ENCODE assay signal across 9 mouse cellular contexts in the genomic region with DNA sequence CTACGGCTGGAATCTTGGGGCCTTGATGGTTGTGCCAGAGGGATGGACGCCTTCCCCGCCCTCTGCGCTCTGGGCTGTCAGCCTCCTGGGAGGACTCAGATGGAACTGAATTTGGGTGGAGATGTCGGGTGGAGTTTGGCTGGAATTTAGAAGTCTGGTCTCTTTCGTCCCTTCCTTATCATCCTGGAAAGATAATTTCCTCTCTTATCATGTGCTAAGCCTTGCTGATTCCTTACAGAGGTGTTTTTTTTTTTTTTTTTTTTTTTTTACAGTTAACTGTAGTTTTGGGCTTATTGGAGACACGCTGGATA. TPM values are rescaled to one million over a fixed set of nuclear protein-coding genes. Genes with fewer than 3 reads are reported as not detected.
A peak's percentile ranks its signal among the peaks of the same experiment; 100 is the strongest.
DNase-seq lines count a peak whose midpoint lies in the region; ATAC-seq lines count a peak whose summit lies in the region.
"Had no signal": no experiment of that assay in that cellular context is flagged by ENCODE, and none has a peak within 500 bp of the region (broad histone marks: within the 10 kb centered on the region; RNA-seq: fewer than 3 reads in every experiment).

No protein-coding gene starts in this region.

- H3K9ac ChIP-seq in midbrain, embryonic 14.5 days (replicated peaks; ENCODE audit: low read length), result 0 out of 2 replicates have a peak overlapping the region, but pooled peaks have one; percentile 16
- no peak overlapping the region for H3K9ac ChIP-seq in forebrain, embryonic 14.5 days (ENCODE audit: low read length)
- H3K9ac ChIP-seq in hindbrain, embryonic 15.5 days, result peak overlapping the region; percentile 90; the same call in 1 of the 2 replicates
- peak overlapping the region; percentile 89; the same call in 1 of the 2 replicates for H3K9ac ChIP-seq in neural tube, embryonic 13.5 days

- H3K4me2 ChIP-seq in midbrain, embryonic 14.5 days (ENCODE audit: low read length), result peak overlapping the region; percentile 76
- peak overlapping the region; percentile 76; the same call in 1 of the 2 replicates for H3K4me2 ChIP-seq in forebrain, embryonic 14.5 days (ENCODE audit: low read length)
- peak overlapping the region; percentile 94 for H3K4me2 ChIP-seq in hindbrain, embryonic 15.5 days
- H3K4me2 ChIP-seq in neural tube, embryonic 13.5 days, result peak overlapping the region; percentile 77

- DNase-seq in midbrain, embryonic 14.5 days, result no peak
- no peak for DNase-seq in midbrain, embryonic 10.5 days (ENCODE audit: low spot score)
- DNase-seq in forebrain, embryonic 14.5 days (ENCODE audit: low spot score), result no peak
- no peak for DNase-seq in layer of hippocampus, adult 18-20 months (ENCODE audit: low spot score in 2 of 2)
- DNase-seq in adrenal gland, postnatal 14 days, result no peak
- DNase-seq in frontal cortex, adult 2 months (ENCODE audit: extremely low spot score in 1 of 2, low spot score in 1 of 2), result no peak

- no peaks in the 10 kb centered on the region for H3K9me3 ChIP-seq in midbrain, embryonic 14.5 days (ENCODE audit: control insufficient read depth, low read length)
- H3K9me3 ChIP-seq in midbrain, embryonic 10.5 days (replicated peaks), result no peaks in the 10 kb centered on the region
- no peaks in the 10 kb centered on the region for H3K9me3 ChIP-seq in forebrain, embryonic 14.5 days (replicated peaks; ENCODE audit: control insufficient read depth, low read length)
- no peaks in the 10 kb centered on the region for H3K9me3 ChIP-seq in hindbrain, embryonic 15.5 days
- no peaks in the 10 kb centered on the region for H3K9me3 ChIP-seq in neural tube, embryonic 13.5 days

- no peaks in the 10 kb centered on the region for H3K36me3 ChIP-seq in midbrain, embryonic 14.5 days (ENCODE audit: control insufficient read depth, insufficient read depth, low read length)
- H3K36me3 ChIP-seq in midbrain, embryonic 10.5 days, result no peaks in the 10 kb centered on the region
- H3K36me3 ChIP-seq in forebrain, embryonic 14.5 days (ENCODE audit: control insufficient read depth, insufficient read depth, low read length), result no peaks in the 10 kb centered on the region
- no peaks in the 10 kb centered on the region for H3K36me3 ChIP-seq in hindbrain, embryonic 15.5 days
- no peaks in the 10 kb centered on the region for H3K36me3 ChIP-seq in neural tube, embryonic 13.5 days

- H3K4me1 ChIP-seq in midbrain, embryonic 14.5 days (ENCODE audit: control insufficient read depth, insufficient read depth, low read length), result peaks cover 15% of the 10 kb centered on the region
- peaks cover 75% of the 10 kb centered on the region for H3K4me1 ChIP-seq in midbrain, embryonic 10.5 days
- peaks cover 22% of the 10 kb centered on the region for H3K4me1 ChIP-seq in forebrain, embryonic 14.5 days (ENCODE audit: control insufficient read depth, insufficient read depth, low read length)
- H3K4me1 ChIP-seq in hindbrain, embryonic 15.5 days (replicated peaks), result peaks cover 51% of the 10 kb centered on the region
- peaks cover 54% of the 10 kb centered on the region for H3K4me1 ChIP-seq in neural tube, embryonic 13.5 days (replicated peaks)

- 87% methylated on average over 7 of the region's 7 CpGs for WGBS in midbrain, embryonic 14.5 days
- 84% methylated on average over 7 of the region's 7 CpGs for WGBS in midbrain, embryonic 10.5 days
- WGBS in forebrain, embryonic 14.5 days, result 89% methylated on average over 7 of the region's 7 CpGs
- WGBS in hindbrain, embryonic 15.5 days, result 83% methylated on average over 7 of the region's 7 CpGs
- 83% methylated on average over 7 of the region's 7 CpGs for WGBS in neural tube, embryonic 13.5 days

- no peak overlapping the region for H3K27ac ChIP-seq in midbrain, embryonic 14.5 days (replicated peaks; ENCODE audit: low read depth, low read length)
- H3K27ac ChIP-seq in midbrain, embryonic 10.5 days (replicated peaks), result no peak overlapping the region
- no peak overlapping the region for H3K27ac ChIP-seq in forebrain, embryonic 14.5 days (ENCODE audit: low read depth, low read length)
- H3K27ac ChIP-seq in hindbrain, embryonic 15.5 days (replicated peaks), result no peak overlapping the region
- no peak overlapping the region for H3K27ac ChIP-seq in neural tube, embryonic 13.5 days (replicated peaks)
- H3K27ac ChIP-seq: kidney, postnatal 0 days had no signal

- no peak for ATAC-seq in midbrain, embryonic 14.5 days (ENCODE audit: low FRiP score, low TSS enrichment)
- no peak for ATAC-seq in forebrain, embryonic 14.5 days
- no peak for ATAC-seq in hindbrain, embryonic 15.5 days (ENCODE audit: low FRiP score, low read depth)
- ATAC-seq in neural tube, embryonic 13.5 days (ENCODE audit: low read depth), result no peak

- 0 out of 2 replicates have a peak, but pooled peaks cover 8% of the 10 kb centered on the region for H3K27me3 ChIP-seq in midbrain, embryonic 14.5 days (ENCODE audit: control insufficient read depth, insufficient read depth, low read length)
- peaks cover 33% of the 10 kb centered on the region for H3K27me3 ChIP-seq in midbrain, embryonic 10.5 days (ENCODE audit: low read depth, poor library complexity, severe bottlenecking)
- no peaks in the 10 kb centered on the region for H3K27me3 ChIP-seq in forebrain, embryonic 14.5 days (replicated peaks; ENCODE audit: control insufficient read depth, insufficient read depth, low read length)
- peaks cover 6% of the 10 kb centered on the region; the same call in 1 of the 2 replicates for H3K27me3 ChIP-seq in hindbrain, embryonic 15.5 days
- peaks cover 4% of the 10 kb centered on the region for H3K27me3 ChIP-seq in neural tube, embryonic 13.5 days

- H3K4me3 ChIP-seq in midbrain, embryonic 14.5 days (replicated peaks; ENCODE audit: low read depth, low read length), result no peak overlapping the region
- no peak overlapping the region for H3K4me3 ChIP-seq in midbrain, embryonic 10.5 days
- H3K4me3 ChIP-seq in forebrain, embryonic 14.5 days (ENCODE audit: low read depth, low read length), result no peak overlapping the region
- peak overlapping the region; percentile 92; the same call in 1 of the 2 replicates for H3K4me3 ChIP-seq in hindbrain, embryonic 15.5 days
- H3K4me3 ChIP-seq in neural tube, embryonic 13.5 days, result peak overlapping the region; percentile 80; the same call in 1 of the 2 replicates

RNA-seq across cellular contexts. Expression of a gene that starts 2.7 kb away (rescaled TPM):
- polyA plus RNA-seq in midbrain, embryonic 14.5 days (2014; fragmentation: Nextera tagmentation; extraction: Ambion mirVana), result 13.0 and 16.5 TPM in 2 replicates
- polyA plus RNA-seq in midbrain, embryonic 10.5 days (2016; fragmentation: Nextera tagmentation; extraction: Ambion mirVana), result 17.3 and 18.0 TPM in 2 replicates
- 12.3 and 16.7 TPM in 2 replicates for polyA plus RNA-seq in forebrain, embryonic 14.5 days (2014; fragmentation: Nextera tagmentation; extraction: Ambion mirVana)
- polyA plus RNA-seq in hindbrain, embryonic 15.5 days (2015; fragmentation: Nextera tagmentation; extraction: Ambion mirVana), result 18.6 and 20.7 TPM in 2 replicates
- polyA plus RNA-seq in neural tube, embryonic 13.5 days (2015; fragmentation: Nextera tagmentation; extraction: Ambion mirVana), result 21.3 and 24.2 TPM in 2 replicates
- total RNA-seq in layer of hippocampus, adult 18-20 months (2021), result 100 to 1,000 TPM; 262 to 269 TPM
- total RNA-seq in adrenal gland, postnatal 14 days (2021), result 39.0 and 42.2 TPM in 2 replicates
- polyA plus RNA-seq in frontal cortex, adult 2 months (2012; rRNA removed), result 271 and 280 TPM in 2 replicates

RNA-seq across cellular contexts. Expression of a gene that starts 41.7 kb away (rescaled TPM):
- polyA plus RNA-seq in midbrain, embryonic 14.5 days (2014; fragmentation: Nextera tagmentation; extraction: Ambion mirVana), result 0.50 and 0.69 TPM in 2 replicates
- 0.19 and 0.26 TPM in 2 replicates for polyA plus RNA-seq in midbrain, embryonic 10.5 days (2016; fragmentation: Nextera tagmentation; extraction: Ambion mirVana)
- polyA plus RNA-seq in forebrain, embryonic 14.5 days (2014; fragmentation: Nextera tagmentation; extraction: Ambion mirVana), result 1.2 and 1.7 TPM in 2 replicates
- 1.3 and 1.6 TPM in 2 replicates for polyA plus RNA-seq in hindbrain, embryonic 15.5 days (2015; fragmentation: Nextera tagmentation; extraction: Ambion mirVana)
- 0.21 and 0.27 TPM in 2 replicates for polyA plus RNA-seq in neural tube, embryonic 13.5 days (2015; fragmentation: Nextera tagmentation; extraction: Ambion mirVana)
- total RNA-seq in layer of hippocampus, adult 18-20 months (2021), result 100 to 1,000 TPM; 144 to 146 TPM
- 0.68 and 1.1 TPM in 2 replicates for total RNA-seq in adrenal gland, postnatal 14 days (2021)
- 42.7 and 43.3 TPM in 2 replicates for polyA plus RNA-seq in frontal cortex, adult 2 months (2012; rRNA removed)

RNA-seq across cellular contexts. Expression of a gene that starts 41.8 kb away (rescaled TPM):
- not detected in 2 replicates for polyA plus RNA-seq in midbrain, embryonic 14.5 days (2014; fragmentation: Nextera tagmentation; extraction: Ambion mirVana)
- not detected in 2 replicates for polyA plus RNA-seq in midbrain, embryonic 10.5 days (2016; fragmentation: Nextera tagmentation; extraction: Ambion mirVana)
- polyA plus RNA-seq in forebrain, embryonic 14.5 days (2014; fragmentation: Nextera tagmentation; extraction: Ambion mirVana), result 0.19 TPM in 1 of 2 replicates, not detected in the other
- polyA plus RNA-seq in hindbrain, embryonic 15.5 days (2015; fragmentation: Nextera tagmentation; extraction: Ambion mirVana), result 0.38 TPM in 1 of 2 replicates, not detected in the other
- not detected in 2 replicates for polyA plus RNA-seq in neural tube, embryonic 13.5 days (2015; fragmentation: Nextera tagmentation; extraction: Ambion mirVana)
- total RNA-seq in layer of hippocampus, adult 18-20 months (2021), result 1 to 10 TPM; 2.3 to 2.5 TPM
- not detected in 2 replicates for total RNA-seq in adrenal gland, postnatal 14 days (2021)
- 0.42 and 0.46 TPM in 2 replicates for polyA plus RNA-seq in frontal cortex, adult 2 months (2012; rRNA removed)
- polyA plus RNA-seq: kidney, postnatal 0 days had no signal

RNA-seq across cellular contexts. Expression of a gene that starts 45.4 kb away (rescaled TPM):
- 301 and 306 TPM in 2 replicates for polyA plus RNA-seq in midbrain, embryonic 14.5 days (2014; fragmentation: Nextera tagmentation; extraction: Ambion mirVana)
- polyA plus RNA-seq in midbrain, embryonic 10.5 days (2016; fragmentation: Nextera tagmentation; extraction: Ambion mirVana), result 77.3 and 94.6 TPM in 2 replicates
- 215 and 216 TPM in 2 replicates for polyA plus RNA-seq in forebrain, embryonic 14.5 days (2014; fragmentation: Nextera tagmentation; extraction: Ambion mirVana)
- polyA plus RNA-seq in hindbrain, embryonic 15.5 days (2015; fragmentation: Nextera tagmentation; extraction: Ambion mirVana), result 318 and 324 TPM in 2 replicates
- polyA plus RNA-seq in neural tube, embryonic 13.5 days (2015; fragmentation: Nextera tagmentation; extraction: Ambion mirVana), result 265 and 272 TPM in 2 replicates
- 100 to 1,000 TPM; 121 to 127 TPM for total RNA-seq in layer of hippocampus, adult 18-20 months (2021)
- 28.0 and 31.0 TPM in 2 replicates for total RNA-seq in adrenal gland, postnatal 14 days (2021)
- 97.5 and 104 TPM in 2 replicates for polyA plus RNA-seq in frontal cortex, adult 2 months (2012; rRNA removed)

RNA-seq across cellular contexts. Expression of a gene that starts 51.5 kb away (rescaled TPM):
- not detected in 2 replicates for polyA plus RNA-seq in midbrain, embryonic 14.5 days (2014; fragmentation: Nextera tagmentation; extraction: Ambion mirVana)
- not detected in 2 replicates for polyA plus RNA-seq in midbrain, embryonic 10.5 days (2016; fragmentation: Nextera tagmentation; extraction: Ambion mirVana)
- polyA plus RNA-seq in forebrain, embryonic 14.5 days (2014; fragmentation: Nextera tagmentation; extraction: Ambion mirVana), result not detected in 2 replicates
- not detected in 2 replicates for polyA plus RNA-seq in hindbrain, embryonic 15.5 days (2015; fragmentation: Nextera tagmentation; extraction: Ambion mirVana)
- not detected in 2 replicates for polyA plus RNA-seq in neural tube, embryonic 13.5 days (2015; fragmentation: Nextera tagmentation; extraction: Ambion mirVana)
- total RNA-seq in layer of hippocampus, adult 18-20 months (2021), result under 1 TPM in 1 of 2 experiments, not detected in 1; 0.62 TPM
- not detected in 2 replicates for total RNA-seq in adrenal gland, postnatal 14 days (2021)
- not detected in 2 replicates for polyA plus RNA-seq in frontal cortex, adult 2 months (2012; rRNA removed)
- polyA plus RNA-seq: kidney, postnatal 0 days had no signal

Comparison
In these comparisons a context has a peak if more than half of its experiments do, and no peak if none do; other contexts are left out.
1. H3K4me3 ChIP-seq: peak in hindbrain, embryonic 15.5 days (single experiment) and neural tube, embryonic 13.5 days (single experiment); none in midbrain, embryonic 14.5 days (single experiment), midbrain, embryonic 10.5 days (single experiment) and forebrain, embryonic 14.5 days (single experiment).
2. RNA of a gene that starts 2.7 kb away (polyA plus RNA-seq): 271 to 280 TPM in frontal cortex, adult 2 months; 21.3 to 24.2 TPM in neural tube, embryonic 13.5 days, 18.6 to 20.7 TPM in hindbrain, embryonic 15.5 days, 17.3 to 18.0 TPM in midbrain, embryonic 10.5 days, 13.0 to 16.5 TPM in midbrain, embryonic 14.5 days and 12.3 to 16.7 TPM in forebrain, embryonic 14.5 days; every median in the first group is over 10 times any median in the second.
3. RNA of a gene that starts 41.7 kb away (polyA plus RNA-seq): 42.7 to 43.3 TPM in frontal cortex, adult 2 months; 1.3 to 1.6 TPM in hindbrain, embryonic 15.5 days, 1.2 to 1.7 TPM in forebrain, embryonic 14.5 days, 0.50 to 0.69 TPM in midbrain, embryonic 14.5 days, 0.21 to 0.27 TPM in neural tube, embryonic 13.5 days and 0.19 to 0.26 TPM in midbrain, embryonic 10.5 days; every median in the first group is over 10 times any median in the second.
4. Peak in every context shown above with its lines, with median percentiles within 50 percentile points of each other: H3K4me2 ChIP-seq.